Mouse (Mus musculus) midbrain, postnatal 0 days (tissue): ENCODE results near the gene Mettl17. TPM values are rescaled to one million over a fixed set of nuclear protein-coding genes. Genes with fewer than 3 reads are reported as not detected.
"Not testable (repeated sequence)": the region's sequence is repeated elsewhere in the genome, so short reads cannot be mapped to it uniquely, and the experiment has no call there.

Experiments
- ATAC-seq: fragments of 200-750 bp; cut with Nextera tagmentation; 2 replicates; pipeline ENCODE4 v1.8.0; 2017; ENCODE audit warnings: moderate number of reproducible peaks, mild to moderate bottlenecking, moderate TSS enrichment, moderate library complexity; ENCODE audit not compliant: low FRiP score
- DNase-seq: peaks from one replicate; pipeline ENCODE4 v3.0.0-alpha.2; 2015; ENCODE audit warnings: low spot score
- H3K27ac ChIP-seq: fragments of 300-500 bp; sonication (generic); 2 replicates; pipeline ENCODE4 v1.5.1; 2014; ENCODE audit warnings: low read depth, mild to moderate bottlenecking, low read length, mixed read lengths
- H3K27me3 ChIP-seq: fragments of 300-500 bp; sonication (generic); 2 replicates; pipeline ENCODE4 v1.6.1; 2014; ENCODE audit warnings: low read length, control low read depth, mixed read lengths; ENCODE audit not compliant: insufficient read depth
- H3K36me3 ChIP-seq: fragments of 300-500 bp; sonication (generic); 2 replicates; pipeline ENCODE4 v1.6.1; 2014; ENCODE audit warnings: low read length, control low read depth, mixed read lengths; ENCODE audit not compliant: insufficient read depth
- H3K4me1 ChIP-seq: fragments of 300-500 bp; sonication (generic); 2 replicates; pipeline ENCODE4 v1.6.1; 2014; ENCODE audit warnings: mild to moderate bottlenecking, control low read depth, antibody characterized with exemption, low read length, mixed read lengths; ENCODE audit not compliant: insufficient read depth
- H3K4me2 ChIP-seq: fragments of 300-500 bp; sonication (generic); 2 replicates; pipeline ENCODE4 v1.6.1; 2014; ENCODE audit warnings: low read depth, mild to moderate bottlenecking, low read length, mixed read lengths; ENCODE audit not compliant: poor library complexity, severe bottlenecking
- H3K4me3 ChIP-seq: fragments of 300-500 bp; sonication (generic); 2 replicates; pipeline ENCODE4 v1.5.1; 2014; ENCODE audit warnings: low read depth, mild to moderate bottlenecking, low read length, moderate library complexity
- H3K9ac ChIP-seq: fragments of 300-500 bp; sonication (generic); replicated peaks from 2 replicates; pipeline ENCODE4 v1.6.1; 2014; ENCODE audit warnings: mild to moderate bottlenecking, low read length, moderate library complexity, mixed read lengths; ENCODE audit not compliant: poor library complexity, severe bottlenecking
- H3K9me3 ChIP-seq: fragments of 300-500 bp; sonication (generic); 2 replicates; pipeline ENCODE4 v1.6.1; 2016; ENCODE audit warnings: low read length, control low read depth
- CTCF ChIP-seq: IDR thresholded peaks from 2 replicates; pipeline ENCODE4 v1.5.1; 2016; ENCODE audit warnings: antibody characterized with exemption, mild to moderate bottlenecking
- WGBS: fragments of 180-500 bp; shearing (Covaris S2); extraction: QIAGEN DNeasy Blood & Tissue Kit; methylation state at CpG from one replicate; pipeline ENCODE4 v1.1.7; 2014; 5-methylcytosine and 5-hydroxymethylcytosine counted together
- polyA plus RNA-seq: library from polyadenylated mRNA; unstranded; fragments of >200 nt; fragmentation: Nextera tagmentation; extraction: Ambion mirVana; gene quantifications from 2 replicates; pipeline ENCODE4 v1.2.1, GENCODE M21; 2015
- total RNA-seq: library from RNA; depleted of rRNA; stranded (reverse); fragments of >200 nt; gene quantifications from 2 replicates; pipeline ENCODE4 v1.2.3, GENCODE M21; 2014

The Mettl17 gene
- total and polyA plus RNA-seq, 2 experiments from 2014 or later: 71.6 to 91.4 TPM

- not testable (repeated sequence) for H3K4me3 ChIP-seq, H3K4me2 ChIP-seq, H3K27me3 ChIP-seq, H3K4me1 ChIP-seq, H3K36me3 ChIP-seq, H3K27ac ChIP-seq, H3K9ac ChIP-seq, H3K9me3 ChIP-seq
- ATAC-seq (0 out of 2 replicates have a peak, but pooled peaks have one; percentile 60), DNase-seq (peak; percentile 43)
- 45% methylated on average over 3 of the region's 3 CpGs for WGBS
- peak; percentile 60 for TF ChIP-seq CTCF
Measured at GRCm38 (mm10) chr14:51851006-51851405, 33.6 kb upstream of the Mettl17 start.

GRCm38 (mm10) chr14:51853399-51853798 is 31.2 kb upstream of the Mettl17 start, which contains the start of gene Ear6:
Ear6 (plus strand) TSS chr14:51853699.
- no peaks in the 10 kb centered on the region for H3K27me3 ChIP-seq
- H3K9me3 ChIP-seq: no peaks in the 10 kb centered on the region
- no peaks in the 10 kb centered on the region for H3K4me1 ChIP-seq
- TF ChIP-seq CTCF: no peak
- no peaks in the 10 kb centered on the region for H3K36me3 ChIP-seq
- no peak within 1 kb of the TSS for H3K4me3 ChIP-seq
- no peak within 1 kb of the TSS for H3K4me2 ChIP-seq
- H3K9ac ChIP-seq: no peak within 1 kb of the TSS
- no peak for ATAC-seq
- DNase-seq: no peak
- no peak within 1 kb of the TSS for H3K27ac ChIP-seq

- ATAC-seq, H3K27ac ChIP-seq, H3K4me1 ChIP-seq, H3K36me3 ChIP-seq, H3K9ac ChIP-seq, H3K4me2 ChIP-seq, H3K9me3 ChIP-seq, H3K27me3 ChIP-seq, H3K4me3 ChIP-seq, DNase-seq: not testable (repeated sequence)
- WGBS: 81% methylated on average over 7 of the region's 7 CpGs
Measured at GRCm38 (mm10) chr14:51855280-51855679, 29.4 kb upstream of the Mettl17 start.

- not testable (repeated sequence) for H3K9me3 ChIP-seq, H3K4me1 ChIP-seq, H3K4me2 ChIP-seq, H3K4me3 ChIP-seq, H3K27ac ChIP-seq, H3K27me3 ChIP-seq, H3K36me3 ChIP-seq, H3K9ac ChIP-seq
- peak; percentile 69 for TF ChIP-seq CTCF
- DNase-seq: peak; percentile 40
- ATAC-seq: peak; percentile 68; the same call in 1 of the 2 replicates
- 16% methylated on average over 1 of the region's 1 CpGs for WGBS
Measured at GRCm38 (mm10) chr14:51863603-51864002, 21.0 kb upstream of the Mettl17 start.

- Histone ChIP-seq H3K27ac (no peak overlapping the region), H3K9ac (no peak overlapping the region), H3K4me3 (no peak overlapping the region), H3K36me3 (no peaks in the 10 kb centered on the region), H3K9me3 (no peaks in the 10 kb centered on the region), H3K4me2 (no peak overlapping the region), H3K4me1 (no peaks in the 10 kb centered on the region), H3K27me3 (no peaks in the 10 kb centered on the region)
- DNase-seq: no peak
- 85% methylated on average over 2 of the region's 2 CpGs for WGBS
- TF ChIP-seq CTCF: no peak
- ATAC-seq: no peak
Measured at GRCm38 (mm10) chr14:51870756-51871155, 13.9 kb upstream of the Mettl17 start.

- H3K27me3 ChIP-seq: no peaks in the 10 kb centered on the region
- no peaks in the 10 kb centered on the region for H3K4me1 ChIP-seq
- no peak overlapping the region for H3K9ac ChIP-seq
- H3K4me2 ChIP-seq: no peak overlapping the region
- WGBS: 73% methylated on average over 9 of the region's 9 CpGs
- DNase-seq (no peak), ATAC-seq (no peak)
- no peak overlapping the region for H3K27ac ChIP-seq
- H3K9me3 ChIP-seq: no peaks in the 10 kb centered on the region
- TF ChIP-seq CTCF: no peak
- H3K36me3 ChIP-seq: no peaks in the 10 kb centered on the region
- H3K4me3 ChIP-seq: no peak overlapping the region
Measured at GRCm38 (mm10) chr14:51871741-51872140, 12.9 kb upstream of the Mettl17 start.
